Mouse (Mus musculus) intestine, embryonic 14.5 days (tissue): ENCODE measurements around the gene Prg3. TPM values are rescaled to one million over a fixed set of nuclear protein-coding genes. Genes with fewer than 3 reads are reported as not detected.

Experiments used
- ATAC-seq: fragments of 200-750 bp; cut with Nextera tagmentation; replicated peaks from 2 replicates; pipeline ENCODE4 v1.8.0; 2017; ENCODE audit warnings: low read depth, moderate number of reproducible peaks, moderate TSS enrichment, moderate library complexity; ENCODE audit not compliant: low FRiP score, low TSS enrichment
- DNase-seq: peaks from one replicate; pipeline ENCODE4 v3.0.0-alpha.2; 2018; ENCODE audit warnings: low spot score
- H3K27ac ChIP-seq: fragments of 300-500 bp; sonication (generic); 2 replicates; pipeline ENCODE4 v1.5.1; 2014; ENCODE audit warnings: low read depth, mild to moderate bottlenecking, control low read depth
- H3K27me3 ChIP-seq: fragments of 300-500 bp; sonication (generic); replicated peaks from 2 replicates; pipeline ENCODE4 v1.6.1; 2014; ENCODE audit warnings: low read length, control low read depth; ENCODE audit not compliant: control insufficient read depth, insufficient read depth
- H3K36me3 ChIP-seq: fragments of 300-500 bp; sonication (generic); 2 replicates; pipeline ENCODE4 v1.6.1; 2014; ENCODE audit warnings: low read length, control low read depth; ENCODE audit not compliant: control insufficient read depth, insufficient read depth
- H3K4me1 ChIP-seq: fragments of 300-500 bp; sonication (generic); replicated peaks from 2 replicates; pipeline ENCODE4 v1.6.1; 2014; ENCODE audit warnings: low read length, control low read depth, mixed read lengths; ENCODE audit not compliant: control insufficient read depth, insufficient read depth
- H3K4me2 ChIP-seq: fragments of 300-500 bp; sonication (generic); 2 replicates; pipeline ENCODE4 v1.6.1; 2014; ENCODE audit warnings: low read length
- H3K4me3 ChIP-seq: fragments of 300-500 bp; sonication (generic); 2 replicates; pipeline ENCODE4 v1.5.1; 2014; ENCODE audit warnings: low read depth, low read length, control low read depth, mixed read lengths
- H3K9ac ChIP-seq: fragments of 300-500 bp; sonication (generic); 2 replicates; pipeline ENCODE4 v1.6.1; 2014; ENCODE audit warnings: mild to moderate bottlenecking, low read length
- H3K9me3 ChIP-seq: fragments of 300-500 bp; sonication (generic); 2 replicates; pipeline ENCODE4 v1.6.1; 2016; ENCODE audit warnings: low read length, control low read depth; ENCODE audit not compliant: control insufficient read depth
- WGBS: fragments of 180-500 bp; shearing (Covaris S2); extraction: QIAGEN DNeasy Blood & Tissue Kit; methylation state at CpG from one replicate; pipeline ENCODE4 v1.1.7; 2014; 5-methylcytosine and 5-hydroxymethylcytosine counted together
- polyA plus RNA-seq: library from polyadenylated mRNA; unstranded; fragments of >200 nt; fragmentation: Nextera tagmentation; extraction: Ambion mirVana; gene quantifications from 2 replicates; pipeline ENCODE4 v1.2.1, GENCODE M21; 2014

Gene Prg3
- not detected in 2 replicates for polyA plus RNA-seq

- Histone ChIP-seq H3K4me2 (no peak within 1 kb of the TSS), H3K36me3 (no peaks in the 10 kb centered on the region), H3K27ac (no peak within 1 kb of the TSS), H3K27me3 (no peaks in the 10 kb centered on the region), H3K9me3 (no peaks in the 10 kb centered on the region), H3K4me3 (no peak within 1 kb of the TSS), H3K4me1 (no peaks in the 10 kb centered on the region), H3K9ac (no peak within 1 kb of the TSS)
- DNase-seq (no peak), ATAC-seq (no peak)
- WGBS, result 83% methylated on average over 1 of the region's 1 CpGs
Measured at GRCm38 (mm10) chr2:84987930-84988329, at the start of gene Prg3. TSS of gene Prg3 (plus strand) at chr2:84988215.

DNA sequence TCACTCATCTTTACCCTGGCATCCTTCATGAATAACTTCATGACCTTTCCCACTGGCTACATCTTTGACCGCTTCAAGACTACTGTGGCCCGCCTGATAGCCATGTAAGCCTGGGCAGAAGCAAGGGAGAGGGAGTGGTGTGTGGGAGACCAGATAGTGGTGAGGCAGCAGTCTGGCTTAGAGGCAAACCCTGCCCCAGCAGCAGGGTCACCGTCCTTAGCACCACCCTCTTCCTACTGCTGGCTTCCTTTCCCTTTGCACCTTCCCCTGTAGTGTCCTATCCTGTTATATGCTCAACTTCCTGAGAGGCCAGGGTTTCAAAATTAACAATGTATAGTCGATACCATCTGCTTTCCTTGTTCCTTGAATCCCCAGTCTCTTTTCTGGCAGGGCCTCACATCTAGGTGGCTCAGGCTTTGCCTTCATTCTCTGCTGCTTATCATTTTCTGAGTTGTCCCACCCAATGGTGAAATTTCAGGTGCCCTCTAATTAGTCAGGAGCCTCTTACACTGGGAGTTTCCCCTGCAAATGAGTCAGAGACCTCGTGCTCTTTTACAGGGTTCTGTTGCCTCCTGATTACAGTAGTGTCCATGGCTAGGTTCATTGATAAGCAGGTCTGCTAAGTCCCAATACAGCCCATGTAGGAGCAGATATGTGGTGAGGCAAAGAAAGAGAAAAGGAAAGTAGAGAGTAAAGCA is 49.6 kb upstream of the Prg3 start:
- ATAC-seq (0 out of 2 replicates have a peak, but pooled peaks have one; percentile 9), DNase-seq (no peak)
- WGBS, result 66% methylated on average over 5 of the region's 5 CpGs
- Histone ChIP-seq H3K36me3 (peaks cover 16% of the 10 kb centered on the region), H3K4me3 (peak overlapping the region; percentile 52), H3K9ac (peak overlapping the region; percentile 66), H3K27ac (no peak overlapping the region; the same call in 1 of the 2 replicates), H3K27me3 (no peaks in the 10 kb centered on the region), H3K4me2 (peak overlapping the region; percentile 70), H3K9me3 (no peaks in the 10 kb centered on the region), H3K4me1 (peaks cover 12% of the 10 kb centered on the region; the same call in 1 of the 2 replicates)

DNA sequence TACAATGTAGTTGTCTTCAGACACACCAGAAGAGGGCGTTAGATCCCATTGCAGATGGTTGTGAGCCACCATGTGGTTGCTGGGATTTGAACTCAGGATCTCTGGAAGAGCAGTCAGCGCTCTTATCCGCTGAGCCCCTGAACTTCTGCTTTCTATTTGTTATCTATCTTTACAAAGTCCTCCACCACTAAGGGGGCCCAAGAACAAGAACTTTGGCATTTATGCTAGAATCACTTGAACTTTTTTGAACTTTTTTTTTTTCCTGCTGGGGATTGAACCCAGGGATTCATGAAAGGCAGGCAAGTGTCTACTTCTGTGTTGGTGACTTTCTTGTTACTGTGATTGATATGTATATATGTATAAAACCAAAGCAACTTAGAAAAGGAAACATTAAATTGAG is 48.7 kb upstream of the Prg3 start:
- WGBS, result 92% methylated on average over 3 of the region's 3 CpGs
- H3K4me3 ChIP-seq, result no peak overlapping the region

DNA sequence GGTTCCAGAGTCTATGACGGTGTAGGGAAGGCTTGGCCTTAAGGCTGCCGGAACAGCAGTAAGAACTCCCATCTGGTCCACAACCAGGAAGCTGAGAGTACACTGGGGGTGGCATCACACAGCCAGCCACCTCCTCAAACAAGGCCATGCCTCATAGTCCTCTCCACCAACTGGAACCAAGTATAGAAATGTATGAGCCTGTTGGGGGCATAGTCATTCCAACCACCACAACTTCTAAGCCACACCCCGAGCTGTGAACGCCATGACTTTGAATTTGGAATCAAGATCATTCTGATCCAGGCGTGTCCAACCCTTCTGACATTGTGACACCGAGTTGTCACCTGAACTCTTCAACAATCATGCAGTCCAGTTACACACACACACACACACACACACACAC is 48.3 kb upstream of the Prg3 start:
- DNase-seq (no peak), ATAC-seq (no peak)
- no peaks in the 10 kb centered on the region for H3K27me3 ChIP-seq
- H3K4me2 ChIP-seq, result no peak overlapping the region
- 97% methylated on average over 6 of the region's 6 CpGs for WGBS
- peaks cover 23% of the 10 kb centered on the region for H3K36me3 ChIP-seq
- H3K9me3 ChIP-seq, result no peaks in the 10 kb centered on the region
- no peak overlapping the region for H3K4me3 ChIP-seq
- no peak overlapping the region for H3K9ac ChIP-seq
- peaks cover 12% of the 10 kb centered on the region; the same call in 1 of the 2 replicates for H3K4me1 ChIP-seq
- H3K27ac ChIP-seq, result no peak overlapping the region

More for the DNA sequence above, 48.7 kb upstream of the Prg3 start:
- Histone ChIP-seq H3K4me1 (peaks cover 12% of the 10 kb centered on the region; the same call in 1 of the 2 replicates), H3K36me3 (peaks cover 19% of the 10 kb centered on the region), H3K9me3 (no peaks in the 10 kb centered on the region), H3K4me2 (no peak overlapping the region), H3K9ac (no peak overlapping the region), H3K27ac (no peak overlapping the region), H3K27me3 (no peaks in the 10 kb centered on the region)
- no peak for ATAC-seq
- no peak for DNase-seq

DNA sequence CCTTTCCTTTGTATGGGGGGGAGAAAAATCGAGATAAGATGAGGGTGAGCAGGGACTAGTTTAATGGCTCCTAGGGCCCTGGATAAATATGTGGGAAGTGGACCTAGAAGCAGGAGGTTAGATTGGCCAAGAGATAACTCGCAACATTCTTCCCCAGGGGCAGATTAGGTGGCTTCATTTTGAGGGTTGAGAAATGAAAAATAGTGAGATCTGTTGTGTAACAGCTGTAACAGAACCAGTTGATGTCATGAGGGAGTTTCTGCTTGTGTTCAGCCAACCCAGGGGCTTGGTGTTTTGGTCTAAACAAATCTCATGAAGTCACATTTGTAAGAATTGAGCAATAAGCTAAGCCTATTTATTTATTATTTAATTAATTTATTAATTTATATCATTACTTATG is 46.7 kb upstream of the Prg3 start:
- Histone ChIP-seq H3K4me1 (peaks cover 12% of the 10 kb centered on the region; the same call in 1 of the 2 replicates), H3K9ac (no peak overlapping the region), H3K9me3 (no peaks in the 10 kb centered on the region), H3K36me3 (peaks cover 37% of the 10 kb centered on the region), H3K4me3 (no peak overlapping the region), H3K4me2 (no peak overlapping the region), H3K27ac (no peak overlapping the region), H3K27me3 (no peaks in the 10 kb centered on the region)
- DNase-seq (no peak), ATAC-seq (no peak)
- WGBS, result 72% methylated on average over 2 of the region's 2 CpGs

GRCm38 (mm10) chr2:84941795-84942194 is 46.2 kb upstream of the Prg3 start:
- Histone ChIP-seq H3K9me3 (no peaks in the 10 kb centered on the region), H3K27ac (no peak overlapping the region), H3K9ac (no peak overlapping the region), H3K4me3 (no peak overlapping the region), H3K36me3 (peaks cover 41% of the 10 kb centered on the region), H3K27me3 (no peaks in the 10 kb centered on the region), H3K4me2 (no peak overlapping the region), H3K4me1 (peaks cover 12% of the 10 kb centered on the region; the same call in 1 of the 2 replicates)
- DNase-seq, result no peak
- WGBS, result 93% methylated on average over 4 of the region's 4 CpGs
- ATAC-seq, result no peak

DNA sequence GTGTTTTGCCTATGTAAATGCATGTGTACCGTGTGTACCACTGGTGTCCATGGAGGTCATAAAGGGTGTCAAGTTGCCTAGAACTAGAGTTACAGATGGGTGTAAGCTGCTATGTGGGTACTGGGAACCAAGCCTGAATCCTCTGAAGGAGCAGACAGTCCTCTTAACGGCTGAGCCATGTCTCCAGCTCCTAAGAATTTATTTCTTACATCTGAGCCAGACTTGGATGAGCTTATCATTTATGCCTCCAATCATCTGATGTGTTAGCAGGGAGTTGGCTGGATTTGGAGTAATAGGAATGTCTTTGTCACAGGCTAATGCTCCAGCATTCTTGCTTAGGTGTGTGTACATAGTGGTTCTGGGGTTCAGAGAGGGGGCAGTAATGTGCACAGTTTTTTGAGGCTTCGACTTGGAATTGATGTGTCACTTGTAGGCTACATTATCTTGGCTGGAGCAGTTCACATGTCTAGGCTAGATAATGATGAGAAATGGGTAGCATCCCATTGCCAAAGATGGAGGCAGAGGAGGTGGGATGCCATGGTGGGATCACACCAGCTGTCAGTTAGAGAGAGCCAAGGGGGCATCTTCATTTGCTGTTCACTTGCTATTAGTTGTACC is 40.8 kb upstream of the Prg3 start:
- H3K36me3 ChIP-seq, result peaks cover 81% of the 10 kb centered on the region
- ATAC-seq, result no peak
- H3K9me3 ChIP-seq, result no peaks in the 10 kb centered on the region
- DNase-seq, result no peak
- no peak overlapping the region for H3K4me3 ChIP-seq
- no peaks in the 10 kb centered on the region for H3K27me3 ChIP-seq
- H3K4me2 ChIP-seq, result no peak overlapping the region
- H3K9ac ChIP-seq, result no peak overlapping the region
- no peak overlapping the region for H3K27ac ChIP-seq
- WGBS, result 82% methylated on average over 3 of the region's 3 CpGs
- H3K4me1 ChIP-seq, result no peaks in the 10 kb centered on the region

- no peaks in the 10 kb centered on the region for H3K4me1 ChIP-seq
- no peak overlapping the region for H3K4me3 ChIP-seq
- no peaks in the 10 kb centered on the region for H3K9me3 ChIP-seq
- no peak overlapping the region for H3K4me2 ChIP-seq
- 96% methylated on average over 7 of the region's 7 CpGs for WGBS
- H3K9ac ChIP-seq, result no peak overlapping the region
- ATAC-seq (no peak), DNase-seq (peak; percentile 24)
- peaks cover 85% of the 10 kb centered on the region for H3K36me3 ChIP-seq
- no peak overlapping the region for H3K27ac ChIP-seq
- H3K27me3 ChIP-seq, result no peaks in the 10 kb centered on the region
Measured at GRCm38 (mm10) chr2:84948252-84948651, 39.8 kb upstream of the Prg3 start.
